Mouse (Mus musculus) myocyte (in vitro differentiated cells): ENCODE measurements around the gene 2700081O15Rik. TPM values are rescaled to one million over a fixed set of nuclear protein-coding genes. Genes with fewer than 3 reads are reported as not detected.

Experiments
- H3K27me3 ChIP-seq: one replicate; pipeline ENCODE4 v1.6.1; 2011; ENCODE audit not compliant: control insufficient read depth, insufficient read depth, insufficient read length
- H3K36me3 ChIP-seq: one replicate; pipeline ENCODE4 v1.6.1; 2011; ENCODE audit not compliant: control insufficient read depth, insufficient read depth
- H3K4me2 ChIP-seq: one replicate; pipeline ENCODE4 v1.6.1; 2011; ENCODE audit warnings: low read depth, control low read depth
- H3K4me3 ChIP-seq: one replicate; pipeline ENCODE4 v1.5.1; 2011; ENCODE audit warnings: mild to moderate bottlenecking, control low read depth, moderate library complexity
- H3K79me2 ChIP-seq: one replicate; pipeline ENCODE4 v1.6.1; 2011; ENCODE audit not compliant: control insufficient read depth, insufficient read depth
- H3ac ChIP-seq: one replicate; pipeline ENCODE4 v1.6.1; 2011; ENCODE audit not compliant: control insufficient read depth, insufficient read length
- MYOG ChIP-seq, 3 experiments: IDR thresholded peaks; one replicate each; pipeline ENCODE4 v1.6.1; 2011; ENCODE audit warnings: control low read depth in 2 of 3, low read depth in 2 of 3, mild to moderate bottlenecking in 2 of 3; ENCODE audit not compliant: insufficient read length in 2 of 3, control insufficient read depth in 1 of 3, insufficient read depth in 1 of 3
- POLR2AphosphoS2 ChIP-seq: IDR thresholded peaks from one replicate; pipeline ENCODE4 v1.6.1; 2011; ENCODE audit warnings: low read depth, control low read depth; ENCODE audit not compliant: insufficient read length
- SRF ChIP-seq: IDR thresholded peaks from one replicate; pipeline ENCODE4 v1.6.1; 2011; ENCODE audit warnings: low read depth; ENCODE audit not compliant: control insufficient read depth, insufficient read length
- TCF3 ChIP-seq: IDR thresholded peaks from one replicate; pipeline ENCODE4 v1.6.1; 2011; ENCODE audit warnings: low read depth, control low read depth; ENCODE audit not compliant: insufficient read length
- polyA plus RNA-seq: library from polyadenylated mRNA; unstranded; fragments of >200 nt; fragmentation: generic; extraction: Trizol; gene quantifications from one replicate; pipeline ENCODE4 v1.2.1, GENCODE M21; 2012; ENCODE audit warnings: missing spikeins

2700081O15Rik gene
- polyA plus RNA-seq, 1 experiment: 16.9 TPM

DNA sequence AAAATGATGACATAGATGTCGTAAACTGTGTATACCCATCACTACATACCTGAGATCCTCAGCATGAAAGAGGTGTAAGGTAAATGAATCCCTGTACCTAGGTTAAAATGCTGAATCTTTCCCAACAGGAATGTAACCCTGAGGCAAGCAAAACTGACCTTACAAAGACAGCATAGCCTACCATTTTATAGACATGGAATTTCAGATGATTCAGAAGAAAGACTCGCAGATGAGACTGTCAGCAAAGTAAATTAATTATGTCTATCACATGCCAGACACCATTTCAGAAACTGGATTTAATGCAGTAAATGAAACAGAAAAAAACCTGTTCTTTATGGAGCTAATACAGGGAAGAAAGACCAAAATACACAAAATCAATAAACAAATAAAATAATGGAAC is 41.9 kb downstream of the 2700081O15Rik start:
- H3ac ChIP-seq: no peak overlapping the region

DNA sequence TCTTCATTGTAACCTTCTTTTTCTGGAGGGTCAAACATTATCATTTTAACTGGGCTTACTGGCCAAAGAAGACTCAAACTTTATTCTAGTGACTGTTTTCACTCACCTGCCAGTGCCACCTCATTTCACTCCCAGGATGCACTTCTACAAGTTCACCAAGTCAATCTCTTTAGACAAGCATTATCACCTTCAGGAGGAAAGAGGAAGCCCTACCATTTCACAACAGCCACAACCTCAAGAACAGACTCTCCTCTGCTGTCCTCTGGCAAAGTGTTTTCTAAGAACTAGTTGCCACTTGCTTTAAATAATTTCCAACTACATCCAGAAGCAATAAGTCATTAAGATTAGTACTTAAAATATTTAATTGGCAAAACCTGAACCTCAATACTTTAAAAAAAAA is 50.5 kb downstream of the 2700081O15Rik start:
- TF ChIP-seq POLR2AphosphoS2: no peak
- no peak for TF ChIP-seq MYOG (IDR thresholded peaks at IDR 0.05; ENCODE audit: control insufficient read depth in 1 of 3, insufficient read depth in 1 of 3, insufficient read length in 2 of 3, low read depth in 2 of 3)
- H3K79me2 ChIP-seq: peaks cover 85% of the 10 kb centered on the region
- no peak overlapping the region for H3K4me3 ChIP-seq
- H3K36me3 ChIP-seq: peaks cover 24% of the 10 kb centered on the region
- H3K4me2 ChIP-seq: no peak overlapping the region
- H3ac ChIP-seq: no peak overlapping the region
- H3K27me3 ChIP-seq: no peaks in the 10 kb centered on the region

More for the DNA sequence above, 41.9 kb downstream of the 2700081O15Rik start:
- H3K4me3 ChIP-seq: no peak overlapping the region
- no peaks in the 10 kb centered on the region for H3K36me3 ChIP-seq
- no peaks in the 10 kb centered on the region for H3K27me3 ChIP-seq
- TF ChIP-seq SRF: no peak
- H3K79me2 ChIP-seq: peaks cover 75% of the 10 kb centered on the region
- no peak overlapping the region for H3K4me2 ChIP-seq

DNA sequence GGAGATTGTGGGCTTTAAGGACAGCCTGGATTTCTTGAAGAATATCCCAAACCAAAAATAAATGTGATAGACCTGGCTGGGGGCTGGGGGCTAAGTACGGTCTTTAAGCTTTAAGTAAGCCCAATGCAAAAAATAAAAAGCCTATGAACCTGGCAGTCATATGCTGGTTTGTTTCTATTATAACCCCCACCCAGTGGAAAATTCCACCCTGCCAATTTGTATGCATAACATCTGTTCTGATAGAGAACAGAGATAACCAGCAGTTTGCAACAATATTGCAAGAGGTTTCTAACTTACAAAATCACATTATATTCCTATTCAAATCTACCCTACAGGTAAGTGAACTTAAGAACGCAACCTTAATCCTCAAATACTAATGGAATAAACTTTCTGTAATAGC is 53.2 kb downstream of the 2700081O15Rik start:
- no peak overlapping the region for H3K4me3 ChIP-seq
- peaks cover 89% of the 10 kb centered on the region for H3K79me2 ChIP-seq
- H3K4me2 ChIP-seq: no peak overlapping the region
- H3K27me3 ChIP-seq: no peaks in the 10 kb centered on the region
- H3ac ChIP-seq: no peak overlapping the region
- TF ChIP-seq TCF3: no peak
- H3K36me3 ChIP-seq: peaks cover 25% of the 10 kb centered on the region

Other genes starting within 250 kb of the 2700081O15Rik start
- 112 TPM for gene Otub1, start 211.3 kb upstream of the 2700081O15Rik start, polyA plus RNA-seq
- 1,011 TPM for gene Cox8a, start 200.0 kb upstream of the 2700081O15Rik start, polyA plus RNA-seq
- 10.3 TPM for gene Naa40, start 176.4 kb upstream of the 2700081O15Rik start, polyA plus RNA-seq
- 34.1 TPM for gene Rcor2, start 150.3 kb upstream of the 2700081O15Rik start, polyA plus RNA-seq
- gene Mark2, start 75.8 kb upstream of the 2700081O15Rik start, polyA plus RNA-seq: 33.7 TPM
- gene Spindoc, start 34.6 kb upstream of the 2700081O15Rik start, polyA plus RNA-seq: 20.4 TPM
- 65.7 TPM for gene Rtn3, start 65.7 kb downstream of the 2700081O15Rik start, polyA plus RNA-seq
- gene Atl3, start 76.4 kb downstream of the 2700081O15Rik start, polyA plus RNA-seq: 14.4 TPM
- 64.5 TPM for gene Pla2g16, start 139.8 kb downstream of the 2700081O15Rik start, polyA plus RNA-seq
- gene Lgals12, start 189.6 kb downstream of the 2700081O15Rik start, polyA plus RNA-seq: 0.31 TPM
- gene Hrasls5, start 194.9 kb downstream of the 2700081O15Rik start, polyA plus RNA-seq: 0.05 TPM